Mouse (Mus musculus) heart, embryonic 14.5 days (tissue): ENCODE measurements at regions not wholly inside any gene's neighbourhood (a gene's known extent, or its start where the extent isn't known, plus 50 kb on each side); places are given as distances from the start of the nearest gene placed in this dataset.
"Not testable (repeated sequence)": the region's sequence is repeated elsewhere in the genome, so short reads cannot be mapped to it uniquely, and the experiment has no call there.

Source experiments
- ATAC-seq: fragments of 200-750 bp; cut with Nextera tagmentation; 2 replicates; pipeline ENCODE4 v1.8.0; 2017; ENCODE audit warnings: low read depth, moderate TSS enrichment; ENCODE audit not compliant: insufficient number of reproducible peaks, insufficient read depth, low FRiP score
- H3K27ac ChIP-seq, 2 experiments: fragments of 200-500 bp in 1 of 2; fragments of 300-500 bp in 1 of 2; sonication (generic) in 1 of 2; replicated peaks in 1 of 2; 2 replicates each; pipeline ENCODE4 v1.5.1; 2012 to 2014; ENCODE audit warnings: low read depth in 2 of 2, low read length in 2 of 2, control low read depth in 1 of 2, mild to moderate bottlenecking in 1 of 2, mixed read lengths in 1 of 2; ENCODE audit not compliant: control insufficient read depth in 1 of 2, insufficient read depth in 1 of 2
- H3K27me3 ChIP-seq: fragments of 300-500 bp; sonication (generic); 2 replicates; pipeline ENCODE4 v1.6.1; 2014; ENCODE audit warnings: mild to moderate bottlenecking, low read length, control low read depth; ENCODE audit not compliant: control insufficient read depth, insufficient read depth
- H3K36me3 ChIP-seq: fragments of 300-500 bp; sonication (generic); 2 replicates; pipeline ENCODE4 v1.6.1; 2014; ENCODE audit warnings: mild to moderate bottlenecking, control low read depth, low read length, mixed read lengths; ENCODE audit not compliant: control insufficient read depth, insufficient read depth
- H3K4me1 ChIP-seq, 2 experiments: fragments of 200-500 bp in 1 of 2; fragments of 300-500 bp in 1 of 2; sonication (generic) in 1 of 2; 2 replicates each; pipeline ENCODE4 v1.6.1; 2012 to 2014; ENCODE audit warnings: low read length in 2 of 2, control low read depth in 1 of 2, mixed read lengths in 1 of 2; ENCODE audit not compliant: control insufficient read depth in 2 of 2, insufficient read depth in 2 of 2
- H3K4me2 ChIP-seq: fragments of 300-500 bp; sonication (generic); 2 replicates; pipeline ENCODE4 v1.6.1; 2014; ENCODE audit warnings: mild to moderate bottlenecking, low read length
- H3K4me3 ChIP-seq, 2 experiments: fragments of 200-500 bp in 1 of 2; fragments of 300-500 bp in 1 of 2; sonication (generic) in 1 of 2; 2 replicates each; pipeline ENCODE4 v1.5.1; 2012 to 2014; ENCODE audit warnings: low read length in 2 of 2, mild to moderate bottlenecking in 2 of 2, control low read depth in 1 of 2, low read depth in 1 of 2, moderate library complexity in 1 of 2; ENCODE audit not compliant: control insufficient read depth in 1 of 2, insufficient read depth in 1 of 2
- H3K9ac ChIP-seq: fragments of 300-500 bp; sonication (generic); 2 replicates; pipeline ENCODE4 v1.6.1; 2014; ENCODE audit warnings: mild to moderate bottlenecking, low read length
- H3K9me3 ChIP-seq: fragments of 300-500 bp; sonication (generic); 2 replicates; pipeline ENCODE4 v1.6.1; 2016; ENCODE audit warnings: low read length, control low read depth; ENCODE audit not compliant: control insufficient read depth
- WGBS: fragments of 180-500 bp; shearing (Covaris S2); extraction: QIAGEN DNeasy Blood & Tissue Kit; methylation state at CpG from one replicate; pipeline ENCODE4 v1.1.7; 2014; 5-methylcytosine and 5-hydroxymethylcytosine counted together

DNA sequence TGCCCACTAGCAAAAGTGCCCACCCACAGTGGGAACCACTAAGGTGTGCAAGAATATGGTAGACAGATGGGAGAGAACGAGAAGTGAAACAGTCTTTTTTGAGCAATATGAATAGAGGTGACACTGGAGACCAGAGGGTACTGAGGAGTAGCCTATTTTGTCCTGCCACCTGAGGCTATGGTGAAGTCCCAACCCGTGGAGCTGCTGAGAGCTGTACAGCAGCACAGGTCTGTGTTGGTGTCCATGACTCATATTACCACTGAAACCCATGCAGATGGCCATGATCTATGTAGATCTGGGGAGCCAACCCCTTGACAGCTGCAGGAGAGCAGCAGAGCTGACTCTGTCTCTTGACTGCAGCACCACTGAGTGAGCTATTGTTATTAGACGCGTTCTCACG, 591.4 kb upstream of the Pou3f2 start:
- no peaks in the 10 kb centered on the region for H3K36me3 ChIP-seq
- ATAC-seq: no peak
- no peak overlapping the region for H3K4me3 ChIP-seq
- no peaks in the 10 kb centered on the region for H3K27me3 ChIP-seq
- no peaks in the 10 kb centered on the region for H3K4me1 ChIP-seq
- H3K4me2 ChIP-seq: no peak overlapping the region
- no peaks in the 10 kb centered on the region for H3K9me3 ChIP-seq
- WGBS: 88% methylated on average over 5 of the region's 5 CpGs
- H3K9ac ChIP-seq: no peak overlapping the region
- H3K27ac ChIP-seq: no peak overlapping the region

DNA sequence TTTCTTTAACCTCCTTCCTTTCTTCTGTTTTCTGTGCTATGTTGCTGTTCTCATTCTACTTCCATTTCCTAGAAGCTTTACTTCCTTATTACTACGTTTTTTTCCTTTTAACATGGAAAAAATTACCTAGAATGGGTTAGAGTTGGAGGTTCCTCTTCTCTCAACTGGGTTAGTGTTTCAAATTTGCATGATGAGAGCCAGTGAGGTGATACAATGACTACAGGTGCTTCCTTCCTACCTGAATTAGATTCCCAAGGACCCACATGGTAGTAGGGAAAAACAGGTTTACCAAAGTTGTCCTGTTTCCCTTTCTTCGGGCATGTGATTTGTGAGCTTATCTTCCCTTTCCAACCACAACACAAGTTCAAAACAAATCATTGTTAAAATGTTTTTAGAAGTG, 589.4 kb upstream of the Pou3f2 start:
- Histone ChIP-seq H3K4me2 (no peak overlapping the region), H3K27me3 (no peaks in the 10 kb centered on the region), H3K4me3 (no peak overlapping the region), H3K27ac (no peak overlapping the region), H3K36me3 (no peaks in the 10 kb centered on the region), H3K9ac (no peak overlapping the region), H3K4me1 (no peaks in the 10 kb centered on the region), H3K9me3 (no peaks in the 10 kb centered on the region)
- no peak for ATAC-seq
- 73% methylated on average over 2 of the region's 2 CpGs for WGBS

DNA sequence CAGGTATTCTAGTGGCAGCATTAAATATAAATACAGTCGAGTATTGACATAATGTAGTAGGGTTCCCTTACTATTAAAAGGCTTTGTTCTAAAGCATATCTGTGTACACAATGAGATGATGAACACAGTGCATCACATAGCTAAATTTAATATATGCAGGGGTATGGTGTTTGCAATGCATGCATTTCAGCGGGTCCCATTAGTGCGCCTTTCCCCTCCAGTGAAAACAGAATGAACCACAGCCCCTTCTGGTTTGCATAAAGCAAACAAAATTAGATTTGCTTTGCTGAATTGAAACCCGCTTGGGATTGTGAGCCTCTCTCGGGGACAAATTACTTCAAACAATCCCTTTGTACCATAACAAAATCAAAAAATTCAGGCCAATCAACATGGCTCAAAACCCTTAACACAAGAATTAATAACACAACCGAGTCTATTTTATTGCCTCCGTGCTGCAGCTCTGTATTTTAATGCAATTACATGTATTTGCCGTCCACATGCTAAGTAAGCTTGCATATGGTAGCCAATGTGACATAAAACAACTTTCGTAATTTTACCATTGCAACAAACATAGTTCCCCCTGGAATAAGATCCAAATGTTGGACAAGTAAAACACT, 562.6 kb upstream of the Pou3f2 start:
- no peak overlapping the region for H3K9ac ChIP-seq
- H3K9me3 ChIP-seq: no peaks in the 10 kb centered on the region
- WGBS: 83% methylated on average over 9 of the region's 9 CpGs
- no peaks in the 10 kb centered on the region for H3K36me3 ChIP-seq
- no peak for ATAC-seq
- H3K27ac ChIP-seq: no peak overlapping the region
- no peaks in the 10 kb centered on the region for H3K4me1 ChIP-seq
- no peaks in the 10 kb centered on the region for H3K27me3 ChIP-seq
- no peak overlapping the region for H3K4me3 ChIP-seq
- H3K4me2 ChIP-seq: no peak overlapping the region

DNA sequence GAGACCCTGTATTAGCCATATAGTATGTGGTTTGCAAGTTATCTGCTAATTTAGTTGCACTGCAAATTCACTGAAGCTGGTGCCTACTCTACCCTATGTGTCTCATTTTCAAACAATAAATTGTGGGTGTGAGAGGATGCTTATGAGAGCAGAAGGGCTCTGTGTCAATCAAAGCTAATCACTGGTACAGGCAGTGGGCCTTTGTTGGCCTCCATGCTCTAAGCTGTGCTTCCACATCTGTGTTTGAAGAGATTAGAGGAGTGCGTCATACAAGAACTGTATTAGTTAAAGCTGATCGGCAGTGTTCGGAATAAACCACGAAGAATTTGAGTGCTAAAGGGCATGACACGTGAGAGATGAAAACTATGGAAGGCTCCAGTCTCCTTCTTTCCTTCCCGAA, 549.6 kb upstream of the Pou3f2 start:
- H3K27me3 ChIP-seq: no peaks in the 10 kb centered on the region
- no peaks in the 10 kb centered on the region for H3K9me3 ChIP-seq
- H3K4me1 ChIP-seq: no peaks in the 10 kb centered on the region
- no peak for ATAC-seq
- no peak overlapping the region for H3K27ac ChIP-seq
- H3K36me3 ChIP-seq: no peaks in the 10 kb centered on the region
- no peak overlapping the region for H3K4me2 ChIP-seq
- H3K9ac ChIP-seq: no peak overlapping the region
- WGBS: 77% methylated on average over 6 of the region's 6 CpGs
- H3K4me3 ChIP-seq: no peak overlapping the region

DNA sequence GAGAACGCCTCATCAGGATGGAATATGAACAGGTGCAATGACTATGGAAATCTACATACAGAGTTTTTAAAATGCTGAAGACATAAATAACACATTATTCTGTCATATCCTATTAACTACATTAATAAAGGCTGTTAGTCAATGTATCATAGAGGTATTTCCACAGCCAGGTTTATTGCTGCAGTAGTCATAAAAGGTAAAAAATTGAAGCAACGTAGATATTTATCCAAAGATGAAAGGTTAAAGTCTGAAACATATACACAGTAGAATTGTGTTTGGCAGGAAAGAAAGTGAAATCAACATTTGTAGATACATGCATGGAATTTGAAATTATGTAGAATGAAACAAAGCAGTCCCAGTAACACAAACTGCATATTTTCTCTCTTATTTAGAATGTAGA, 543.1 kb upstream of the Pou3f2 start:
- Histone ChIP-seq H3K9ac (no peak overlapping the region), H3K4me3 (no peak overlapping the region), H3K4me2 (no peak overlapping the region), H3K36me3 (no peaks in the 10 kb centered on the region), H3K27me3 (no peaks in the 10 kb centered on the region), H3K4me1 (no peaks in the 10 kb centered on the region), H3K9me3 (no peaks in the 10 kb centered on the region), H3K27ac (no peak overlapping the region)
- ATAC-seq: no peak
- WGBS: 79% methylated on average over 2 of the region's 2 CpGs

GRCm38 (mm10) chr4:23022177-23022576, 534.0 kb upstream of the Pou3f2 start:
- H3K4me3 ChIP-seq: no peak overlapping the region
- H3K9me3 ChIP-seq: no peaks in the 10 kb centered on the region
- no peak overlapping the region for H3K27ac ChIP-seq
- H3K27me3 ChIP-seq: no peaks in the 10 kb centered on the region
- H3K9ac ChIP-seq: no peak overlapping the region
- H3K4me1 ChIP-seq: no peaks in the 10 kb centered on the region
- H3K4me2 ChIP-seq: no peak overlapping the region
- no peaks in the 10 kb centered on the region for H3K36me3 ChIP-seq
- no peak for ATAC-seq
- WGBS: 21% methylated on average over 2 of the region's 2 CpGs

DNA sequence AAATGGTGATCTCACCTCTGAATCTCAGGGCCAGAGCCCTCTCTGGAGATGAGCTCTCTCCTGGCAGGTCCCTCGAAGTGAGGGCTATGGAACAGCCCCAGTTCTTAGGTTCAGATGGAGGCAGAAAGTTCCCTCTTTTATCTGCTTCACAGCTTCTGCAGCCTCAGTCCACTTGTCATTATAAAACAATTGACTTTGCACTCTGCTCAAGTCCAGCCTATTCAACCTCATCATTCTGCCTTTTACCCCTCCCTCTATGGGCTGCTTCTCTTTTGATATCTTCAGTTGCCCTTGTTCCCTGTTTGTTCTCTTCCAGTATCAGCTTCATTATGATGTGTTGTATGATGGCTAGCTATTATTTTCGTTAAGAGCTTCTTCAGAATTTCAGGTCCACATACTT, 522.2 kb upstream of the Pou3f2 start:
- WGBS: 55% methylated on average over 2 of the region's 2 CpGs

DNA sequence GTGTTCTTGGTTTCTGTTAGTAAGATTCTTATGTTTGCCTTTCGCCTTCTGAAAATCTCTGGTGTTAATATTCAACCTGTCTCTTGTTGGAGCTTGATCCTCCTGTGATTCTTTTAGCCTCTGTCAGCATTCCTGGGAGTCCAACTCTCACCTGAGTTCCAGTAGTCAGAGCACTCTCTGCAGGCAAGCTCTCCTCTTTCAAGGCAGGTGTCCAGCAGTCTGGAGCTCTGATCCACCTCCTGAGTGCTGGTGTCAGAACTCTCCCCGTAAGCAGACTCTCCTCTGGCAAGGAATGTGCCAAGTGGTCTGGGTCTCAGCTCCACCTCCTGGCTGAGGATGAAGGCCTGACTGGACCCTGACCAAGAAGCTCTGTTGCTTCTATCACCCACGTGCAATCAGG, 521.0 kb upstream of the Pou3f2 start:
- H3K36me3 ChIP-seq, H3K4me3 ChIP-seq, H3K9me3 ChIP-seq, H3K4me1 ChIP-seq, H3K27ac ChIP-seq, H3K9ac ChIP-seq, H3K4me2 ChIP-seq, ATAC-seq, H3K27me3 ChIP-seq: not testable (repeated sequence)
- 69% methylated on average over 3 of the region's 3 CpGs for WGBS

More for the DNA sequence above, 522.2 kb upstream of the Pou3f2 start:
- Histone ChIP-seq H3K4me1 (no peaks in the 10 kb centered on the region), H3K4me2 (no peak overlapping the region), H3K27me3 (no peaks in the 10 kb centered on the region), H3K9ac (no peak overlapping the region), H3K9me3 (no peaks in the 10 kb centered on the region), H3K27ac (no peak overlapping the region), H3K4me3 (no peak overlapping the region), H3K36me3 (no peaks in the 10 kb centered on the region)
- no peak for ATAC-seq
